ENCODE assay signal across 8 mouse cellular contexts in genomic region chr2:160413982-160414381, GRCm38 (mm10). TPM values are rescaled to one million over a fixed set of nuclear protein-coding genes. Genes with fewer than 3 reads are reported as not detected.
DNase-seq lines count a peak whose midpoint lies in the region; ATAC-seq and TF ChIP-seq lines count a peak whose summit lies in the region.

No protein-coding gene starts in this region.

- no peaks in the 10 kb centered on the region for H3K4me1 ChIP-seq in lung, embryonic 14.5 days (ENCODE audit: insufficient read depth)

- WGBS in lung, embryonic 14.5 days = 88% methylated on average over 5 of the region's 5 CpGs

- H3K9me3 ChIP-seq in lung, embryonic 14.5 days (ENCODE audit: low read depth, low read length) = peaks cover 4% of the 10 kb centered on the region; the same call in 1 of the 2 replicates

- no peak overlapping the region for H3K27ac ChIP-seq in gastrocnemius, adult 2 months
- H3K27ac ChIP-seq in lung, embryonic 14.5 days (ENCODE audit: low read depth) = no peak overlapping the region

- no peak for ATAC-seq in lung, embryonic 14.5 days (ENCODE audit: insufficient read depth)

- no peak overlapping the region for H3K4me3 ChIP-seq in gastrocnemius, adult 2 months
- no peak overlapping the region for H3K4me3 ChIP-seq in lung, embryonic 14.5 days (ENCODE audit: low read depth, low read length)

- TF ChIP-seq CTCF in gastrocnemius, adult 2 months (IDR thresholded peaks at IDR 0.05) = peak; percentile 54
- TF ChIP-seq CTCF in lung, embryonic 14.5 days (IDR thresholded peaks at IDR 0.05; ENCODE audit: low read depth) = peak; percentile 50

- no peaks in the 10 kb centered on the region for H3K36me3 ChIP-seq in lung, embryonic 14.5 days (ENCODE audit: insufficient read depth)

- no peak overlapping the region for H3K9ac ChIP-seq in lung, embryonic 14.5 days

- no peak for DNase-seq in gastrocnemius, adult 2 months
- no peak for DNase-seq in gastrocnemius, postnatal 10 days
- DNase-seq in 3T3-L1 (ENCODE audit: low read depth, low spot score) (peak; percentile 27), R1 (ENCODE audit: low read depth, low spot score) (peak; percentile 87)
- DNase-seq in lung, embryonic 14.5 days = peak; percentile 19
- DNase-seq in frontal cortex, postnatal 36 days (ENCODE audit: low spot score in 2 of 2) = no peak
- DNase-seq in urinary bladder, postnatal 10 days (ENCODE audit: low spot score) = no peak
- no peak for DNase-seq in right cerebral cortex, postnatal 4 days

- intact Hi-C loops in gastrocnemius, adult 2 months (cut with DNase I) = loop anchor here (1.0 to 2.0 kb wide), 2 partner anchors 19 to 164 kb away; no protein-coding TSS in a partner anchor

- H3K4me2 ChIP-seq in lung, embryonic 14.5 days = no peak overlapping the region

- H3K27me3 ChIP-seq in lung, embryonic 14.5 days (ENCODE audit: insufficient read depth, low read length) = no peaks in the 10 kb centered on the region

RNA-seq across cellular contexts. Expression of gene Mafb, which starts 47.1 kb away (rescaled TPM):
- 10 to 100 TPM; 86.4 to 94.2 TPM for total RNA-seq in gastrocnemius, adult 2 months (2021)
- 10 to 100 TPM; 21.8 to 22.3 TPM for total RNA-seq in gastrocnemius, postnatal 10 days (2021)
- 2.8 and 3.4 TPM in 2 replicates for polyA plus RNA-seq in lung, embryonic 14.5 days (2014; fragmentation: Nextera tagmentation; extraction: Ambion mirVana)

Comparison
In these comparisons a context has a peak if more than half of its experiments do, and no peak if none do; other contexts are left out.
1. DNase-seq: peak in 3T3-L1 (single experiment), R1 (single experiment) and lung, embryonic 14.5 days (single experiment); none in gastrocnemius, adult 2 months (single experiment), gastrocnemius, postnatal 10 days (single experiment), frontal cortex, postnatal 36 days (0 of 2), urinary bladder, postnatal 10 days (single experiment) and right cerebral cortex, postnatal 4 days (single experiment).